Mouse (Mus musculus) lung, embryonic 16.5 days (tissue): ENCODE measurements around the gene Map4k5. TPM values are rescaled to one million over a fixed set of nuclear protein-coding genes. Genes with fewer than 3 reads are reported as not detected.

ENCODE experiments used
- ATAC-seq: fragments of 200-750 bp; cut with Nextera tagmentation; 2 replicates; pipeline ENCODE4 v1.8.0; 2017; ENCODE audit warnings: low read depth, mild to moderate bottlenecking, moderate library complexity
- H3K27ac ChIP-seq: fragments of 300-500 bp; sonication (generic); 2 replicates; pipeline ENCODE4 v1.5.1; 2014; ENCODE audit warnings: mild to moderate bottlenecking, control low read depth, low read length
- H3K27me3 ChIP-seq: fragments of 300-500 bp; sonication (generic); 2 replicates; pipeline ENCODE4 v1.6.1; 2014; ENCODE audit warnings: low read depth, low read length, mixed read lengths; ENCODE audit not compliant: control insufficient read depth, insufficient read depth
- H3K36me3 ChIP-seq: fragments of 300-500 bp; sonication (generic); 2 replicates; pipeline ENCODE4 v1.6.1; 2014; ENCODE audit warnings: low read length; ENCODE audit not compliant: control insufficient read depth, insufficient read depth
- H3K4me1 ChIP-seq: fragments of 300-500 bp; sonication (generic); replicated peaks from 2 replicates; pipeline ENCODE4 v1.6.1; 2014; ENCODE audit warnings: low read length, mixed read lengths; ENCODE audit not compliant: control insufficient read depth, insufficient read depth
- H3K4me2 ChIP-seq: fragments of 300-500 bp; sonication (generic); 2 replicates; pipeline ENCODE4 v1.6.1; 2014; ENCODE audit warnings: low read depth, low read length, control low read depth
- H3K4me3 ChIP-seq: fragments of 300-500 bp; sonication (generic); 2 replicates; pipeline ENCODE4 v1.5.1; 2014; ENCODE audit warnings: mild to moderate bottlenecking, low read length, control low read depth
- H3K9ac ChIP-seq: fragments of 300-500 bp; sonication (generic); 2 replicates; pipeline ENCODE4 v1.6.1; 2014; ENCODE audit warnings: low read length, control low read depth
- H3K9me3 ChIP-seq: fragments of 300-500 bp; sonication (generic); 2 replicates; pipeline ENCODE4 v1.6.1; 2016; ENCODE audit warnings: low read length; ENCODE audit not compliant: control insufficient read depth
- WGBS: fragments of 180-500 bp; shearing (Covaris S2); extraction: QIAGEN DNeasy Blood & Tissue Kit; methylation state at CpG from one replicate; pipeline ENCODE4 v1.1.7; 2014; 5-methylcytosine and 5-hydroxymethylcytosine counted together
- polyA plus RNA-seq: library from polyadenylated mRNA; unstranded; fragments of >200 nt; fragmentation: Nextera tagmentation; extraction: Ambion mirVana; gene quantifications from 2 replicates; pipeline ENCODE4 v1.2.1, GENCODE M21; 2015

The Map4k5 gene
- polyA plus RNA-seq, 1 experiment from 2014 or later = 30.8 TPM

- H3K4me1 ChIP-seq = peaks cover 7% of the 10 kb centered on the region
- H3K9me3 ChIP-seq = no peaks in the 10 kb centered on the region
- no peaks in the 10 kb centered on the region for H3K27me3 ChIP-seq
- H3K4me2 ChIP-seq = no peak overlapping the region
- ATAC-seq = no peak
- H3K9ac ChIP-seq = no peak overlapping the region
- H3K36me3 ChIP-seq = no peaks in the 10 kb centered on the region
- H3K27ac ChIP-seq = no peak overlapping the region
- WGBS = 80% methylated on average over 5 of the region's 5 CpGs
- H3K4me3 ChIP-seq = no peak overlapping the region
These were observed 104.6 kb downstream of the Map4k5 start for GRCm38 (mm10) chr12:69788380-69788779.

DNA sequence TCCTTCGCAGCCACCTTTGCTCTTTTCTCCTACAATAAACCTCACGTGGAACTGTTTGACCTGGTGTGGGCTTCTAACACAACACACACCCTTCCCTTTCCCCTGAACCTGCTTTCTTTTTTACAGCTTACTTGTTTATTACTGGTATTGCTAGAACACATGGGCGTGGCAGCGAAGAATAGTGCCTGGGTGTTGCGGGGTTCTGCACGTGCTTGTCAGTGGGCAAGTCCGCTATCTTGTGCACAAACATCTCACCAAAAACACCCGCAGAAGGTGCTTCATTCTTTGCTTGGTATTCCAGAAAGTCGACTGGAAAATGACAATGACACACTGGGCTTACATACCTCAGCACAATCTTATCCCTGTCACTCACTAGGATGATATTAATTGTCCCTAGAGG lies 107.5 kb downstream of the Map4k5 start:
- Histone ChIP-seq H3K9me3 (no peaks in the 10 kb centered on the region), H3K9ac (no peak overlapping the region), H3K36me3 (no peaks in the 10 kb centered on the region), H3K27ac (no peak overlapping the region), H3K27me3 (no peaks in the 10 kb centered on the region), H3K4me1 (no peaks in the 10 kb centered on the region), H3K4me2 (no peak overlapping the region), H3K4me3 (no peak overlapping the region)
- WGBS = 76% methylated on average over 9 of the region's 9 CpGs
- no peak for ATAC-seq

DNA sequence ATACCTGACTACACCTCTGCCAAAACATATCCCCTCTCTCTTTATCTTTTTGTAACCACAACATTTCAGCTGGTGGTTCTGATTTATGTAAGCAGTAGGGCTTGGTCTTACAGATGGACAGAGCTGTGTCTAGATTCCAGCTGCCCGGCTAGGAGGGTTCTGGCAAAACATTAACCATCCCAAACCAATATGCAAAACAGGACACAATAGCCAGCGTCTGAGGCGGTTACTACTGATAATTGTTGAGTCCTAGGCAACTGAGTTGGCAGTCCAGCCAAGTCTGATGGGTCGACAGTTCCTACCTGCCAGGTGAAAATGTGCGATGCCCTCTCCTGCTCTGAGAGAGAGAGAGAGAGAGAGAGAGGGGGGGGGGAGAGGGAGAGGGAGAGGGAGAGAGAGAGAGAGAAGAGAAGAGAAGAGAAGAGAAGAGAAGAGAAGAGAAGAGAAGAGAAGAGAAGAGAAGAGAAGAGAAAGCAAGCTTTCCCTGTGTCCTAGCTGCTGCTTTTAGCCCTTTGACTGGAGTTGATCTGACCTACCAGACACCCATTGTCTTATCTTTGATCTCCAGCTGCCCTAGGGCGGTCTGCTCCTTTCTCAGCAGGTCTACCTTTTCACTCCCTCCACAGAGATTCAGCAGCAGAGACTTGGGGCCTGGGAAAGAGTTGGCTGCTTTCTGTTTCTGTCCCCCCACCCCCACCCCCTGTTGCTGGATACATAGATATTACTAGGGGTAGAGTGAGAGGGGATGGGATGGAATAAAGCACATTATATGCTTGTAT lies 109.6 kb downstream of the Map4k5 start:
- WGBS = 50% methylated on average over 6 of the region's 6 CpGs
- Histone ChIP-seq H3K27ac (no peak overlapping the region), H3K4me1 (no peaks in the 10 kb centered on the region), H3K36me3 (no peaks in the 10 kb centered on the region), H3K27me3 (no peaks in the 10 kb centered on the region), H3K9ac (no peak overlapping the region), H3K4me3 (no peak overlapping the region), H3K9me3 (no peaks in the 10 kb centered on the region), H3K4me2 (no peak overlapping the region)
- ATAC-seq = no peak

GRCm38 (mm10) chr12:69781935-69782650 lies 110.9 kb downstream of the Map4k5 start:
- Histone ChIP-seq H3K27ac (no peak overlapping the region), H3K4me2 (no peak overlapping the region), H3K36me3 (no peaks in the 10 kb centered on the region), H3K4me3 (no peak overlapping the region), H3K27me3 (no peaks in the 10 kb centered on the region), H3K4me1 (no peaks in the 10 kb centered on the region; the same call in 1 of the 2 replicates), H3K9me3 (no peaks in the 10 kb centered on the region), H3K9ac (no peak overlapping the region)
- 62% methylated on average over 10 of the region's 10 CpGs for WGBS
- peak; percentile 49 for ATAC-seq

DNA sequence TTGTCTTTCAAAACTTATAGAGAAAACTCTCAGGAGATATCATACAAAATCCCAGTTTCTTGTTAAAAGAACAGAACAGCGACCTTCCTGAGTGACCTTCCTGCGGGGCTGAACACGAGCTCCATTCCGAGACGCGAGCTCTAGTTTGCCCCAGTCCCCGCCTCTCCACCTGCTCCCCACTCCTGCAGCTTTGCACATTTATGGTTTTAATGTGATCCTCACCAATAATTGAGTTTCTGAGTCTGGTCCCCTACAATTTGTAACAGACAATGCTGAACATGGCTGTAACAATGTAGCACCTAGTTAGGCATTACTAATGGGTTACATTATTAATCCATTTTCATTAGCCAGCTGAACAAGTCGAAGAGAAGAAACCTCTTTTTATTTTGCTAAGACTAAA lies 111.5 kb downstream of the Map4k5 start:
- no peak for ATAC-seq
- Histone ChIP-seq H3K4me2 (no peak overlapping the region), H3K9me3 (no peaks in the 10 kb centered on the region), H3K27ac (no peak overlapping the region), H3K9ac (no peak overlapping the region), H3K4me1 (peaks cover 3% of the 10 kb centered on the region), H3K36me3 (no peaks in the 10 kb centered on the region), H3K27me3 (no peaks in the 10 kb centered on the region), H3K4me3 (no peak overlapping the region)
- WGBS = 83% methylated on average over 8 of the region's 8 CpGs

- H3K27ac ChIP-seq = no peak overlapping the region
- H3K4me2 ChIP-seq = no peak overlapping the region
- H3K27me3 ChIP-seq = no peaks in the 10 kb centered on the region
- H3K36me3 ChIP-seq = no peaks in the 10 kb centered on the region
- H3K4me1 ChIP-seq = peaks cover 3% of the 10 kb centered on the region
- H3K9ac ChIP-seq = no peak overlapping the region
- 45% methylated on average over 2 of the region's 2 CpGs for WGBS
- no peaks in the 10 kb centered on the region for H3K9me3 ChIP-seq
- no peak for ATAC-seq
- no peak overlapping the region for H3K4me3 ChIP-seq
These were observed 115.0 kb downstream of the Map4k5 start for GRCm38 (mm10) chr12:69777957-69778356.

DNA sequence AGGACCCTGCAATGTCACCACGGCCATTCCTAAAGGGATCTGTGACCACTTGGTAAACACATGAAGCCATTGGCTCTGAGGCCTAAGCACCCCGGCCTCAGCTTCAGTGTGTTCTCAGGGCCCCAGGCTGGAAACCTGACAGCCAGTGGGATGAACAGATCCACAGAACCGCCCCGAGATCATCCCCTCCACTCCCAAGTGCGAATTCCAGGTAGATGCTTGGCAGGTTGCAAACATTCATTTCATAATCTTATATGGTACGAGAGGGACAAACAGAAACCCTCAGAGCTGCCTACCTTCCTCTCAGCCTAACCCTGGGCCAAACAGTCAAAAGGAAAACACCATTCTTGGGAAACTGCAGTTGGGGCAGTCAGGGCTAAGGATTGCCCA lies 115.7 kb downstream of the Map4k5 start:
- WGBS = 77% methylated on average over 6 of the region's 6 CpGs
- H3K4me2 ChIP-seq = no peak overlapping the region
- no peaks in the 10 kb centered on the region for H3K36me3 ChIP-seq
- H3K4me3 ChIP-seq = no peak overlapping the region
- H3K4me1 ChIP-seq = peaks cover 3% of the 10 kb centered on the region
- no peaks in the 10 kb centered on the region for H3K27me3 ChIP-seq
- no peak overlapping the region for H3K27ac ChIP-seq
- ATAC-seq = no peak
- no peaks in the 10 kb centered on the region for H3K9me3 ChIP-seq
- no peak overlapping the region for H3K9ac ChIP-seq

GRCm38 (mm10) chr12:69776607-69777340 lies 116.2 kb downstream of the Map4k5 start:
- Histone ChIP-seq H3K27ac (peak overlapping the region; percentile 48), H3K9ac (no peak overlapping the region), H3K36me3 (no peaks in the 10 kb centered on the region), H3K4me2 (no peak overlapping the region; the same call in 1 of the 2 replicates), H3K27me3 (no peaks in the 10 kb centered on the region), H3K9me3 (no peaks in the 10 kb centered on the region), H3K4me3 (no peak overlapping the region), H3K4me1 (peaks cover 3% of the 10 kb centered on the region)
- WGBS = 49% methylated on average over 11 of the region's 11 CpGs
- ATAC-seq = peak; percentile 75

DNA sequence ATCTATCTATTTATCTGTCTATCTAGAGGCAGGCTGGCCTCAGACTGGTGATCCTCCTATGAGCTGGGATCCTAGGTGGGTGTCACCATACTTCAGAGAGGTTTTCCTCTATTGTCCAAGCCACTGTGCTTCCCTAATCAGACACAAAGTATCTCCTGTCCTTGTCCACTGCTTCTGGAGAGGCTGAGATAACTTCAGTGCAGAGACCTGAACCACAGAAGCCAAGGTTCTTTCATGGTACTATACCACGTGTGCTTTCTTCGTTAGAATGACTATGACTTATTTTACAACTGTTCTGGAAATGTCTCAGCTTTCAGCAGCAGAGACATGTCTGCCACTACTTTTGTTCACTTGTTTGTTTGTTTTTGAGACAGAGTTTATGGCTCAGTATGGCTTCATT lies 124.2 kb downstream of the Map4k5 start:
- no peaks in the 10 kb centered on the region for H3K9me3 ChIP-seq
- H3K4me3 ChIP-seq = no peak overlapping the region
- H3K27ac ChIP-seq = no peak overlapping the region
- H3K4me2 ChIP-seq = no peak overlapping the region
- no peaks in the 10 kb centered on the region for H3K27me3 ChIP-seq
- no peaks in the 10 kb centered on the region for H3K36me3 ChIP-seq
- WGBS = 70% methylated on average over 2 of the region's 2 CpGs
- no peak for ATAC-seq
- no peaks in the 10 kb centered on the region for H3K4me1 ChIP-seq
- H3K9ac ChIP-seq = no peak overlapping the region
